Mouse (Mus musculus) ES-Bruce4 (cell line): ENCODE measurements at regions not wholly inside any gene's neighbourhood (a gene's known extent, or its start where the extent isn't known, plus 50 kb on each side); places are given as distances from the start of the nearest gene placed in this dataset.

Experiments used
- CTCF ChIP-seq: IDR thresholded peaks from one replicate; pipeline ENCODE4 v1.8.1; 2011; ENCODE audit warnings: low read depth, low read length
- POLR2A ChIP-seq: IDR thresholded peaks from one replicate; pipeline ENCODE4 v1.8.1; 2011; ENCODE audit warnings: low read length; ENCODE audit not compliant: insufficient read depth

GRCm38 (mm10) chr6:100176914-100177560 is 110.2 kb downstream of the Rybp start:
- no peak for TF ChIP-seq CTCF
- no peak for TF ChIP-seq POLR2A
